Mouse (Mus musculus): ENCODE measurements at regions not wholly inside any gene's neighbourhood (a gene's known extent, or its start where the extent isn't known, plus 50 kb on each side); places are given as distances from the start of the nearest gene placed in this dataset.

- DNase-seq = no peak
Measured at GRCm38 (mm10) chr4:125200762-125201161, 73.1 kb upstream of the Zc3h12a start.

DNA sequence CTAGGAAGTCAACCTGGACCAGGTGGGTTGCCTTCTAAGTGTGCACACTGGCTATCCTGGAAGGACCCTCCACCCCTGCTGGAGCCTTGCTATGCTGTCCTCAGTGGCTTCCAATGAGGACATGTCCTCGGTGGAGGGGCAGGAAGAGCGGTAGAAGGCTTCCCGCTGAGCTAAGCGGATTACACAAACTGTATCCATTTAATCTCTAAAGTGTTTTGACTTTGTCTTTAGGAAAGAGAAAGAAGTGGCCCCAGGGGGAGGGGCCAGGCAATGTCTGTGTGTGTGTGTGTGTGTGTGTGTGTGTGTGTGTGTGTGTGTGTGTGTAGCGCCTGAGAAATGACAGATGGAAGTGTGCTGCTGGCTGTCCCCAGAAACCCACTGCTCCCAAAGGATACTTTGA, 71.6 kb upstream of the Zc3h12a start:
- no peak for DNase-seq

DNA sequence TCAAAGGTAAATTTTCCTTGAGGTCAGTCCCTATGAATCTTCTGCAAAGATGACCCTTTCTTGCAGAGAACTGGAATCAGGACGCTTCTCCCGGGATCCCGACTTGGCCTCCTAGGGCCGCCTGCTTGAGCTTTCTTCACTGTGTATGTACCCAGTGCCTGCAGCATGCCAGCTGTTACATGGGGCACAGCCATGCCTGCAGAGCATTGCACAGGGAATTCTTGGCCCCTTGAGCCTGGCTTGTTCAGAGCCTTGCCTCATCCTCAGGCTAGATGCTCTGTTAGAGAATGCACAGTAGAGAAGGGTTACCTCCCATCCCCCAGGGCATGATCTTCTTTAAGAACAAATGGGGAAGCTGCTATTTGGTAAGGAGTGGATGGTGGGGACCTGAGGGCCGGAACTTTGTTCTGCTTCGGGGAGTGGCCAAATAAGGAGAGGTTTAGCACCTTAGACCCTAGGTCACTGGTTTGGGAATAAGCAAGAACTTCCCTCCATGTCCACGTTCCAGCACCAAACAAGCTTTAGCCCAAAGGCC, 68.3 kb upstream of the Zc3h12a start:
- DNase-seq = no peak

DNA sequence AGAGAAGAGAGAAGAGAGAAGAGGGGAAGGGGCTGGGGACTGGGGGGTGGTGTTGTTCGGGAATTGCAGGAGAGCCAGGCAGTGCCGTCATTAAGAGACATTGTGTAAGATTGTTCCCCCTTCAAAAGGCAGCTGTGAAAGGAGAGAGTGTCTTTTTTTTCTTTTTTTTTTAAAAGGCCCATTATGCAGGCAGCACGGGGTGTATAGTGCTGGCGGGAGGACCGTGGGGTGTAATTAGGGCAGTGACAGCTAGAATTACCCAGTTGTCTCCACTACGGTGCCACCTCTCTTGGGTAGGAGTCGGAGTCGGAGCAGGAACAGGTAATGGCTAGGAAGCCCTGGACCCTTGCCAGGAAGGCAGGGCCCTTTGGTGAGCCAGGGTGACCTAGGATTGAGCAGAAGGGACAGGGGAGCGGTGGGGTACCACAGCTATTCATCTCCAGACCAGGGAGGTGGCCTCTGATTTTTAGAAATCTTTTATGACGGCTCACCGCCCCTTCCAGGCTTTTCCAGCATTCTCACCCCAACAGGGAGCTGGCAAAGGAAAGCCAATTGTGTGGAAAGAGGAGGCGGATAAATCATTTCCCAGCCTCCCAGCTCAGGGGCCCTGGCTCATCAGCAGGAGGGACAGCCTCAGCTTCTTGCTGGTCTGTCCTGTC, 67.2 kb upstream of the Zc3h12a start:
- DNase-seq = no peak

DNA sequence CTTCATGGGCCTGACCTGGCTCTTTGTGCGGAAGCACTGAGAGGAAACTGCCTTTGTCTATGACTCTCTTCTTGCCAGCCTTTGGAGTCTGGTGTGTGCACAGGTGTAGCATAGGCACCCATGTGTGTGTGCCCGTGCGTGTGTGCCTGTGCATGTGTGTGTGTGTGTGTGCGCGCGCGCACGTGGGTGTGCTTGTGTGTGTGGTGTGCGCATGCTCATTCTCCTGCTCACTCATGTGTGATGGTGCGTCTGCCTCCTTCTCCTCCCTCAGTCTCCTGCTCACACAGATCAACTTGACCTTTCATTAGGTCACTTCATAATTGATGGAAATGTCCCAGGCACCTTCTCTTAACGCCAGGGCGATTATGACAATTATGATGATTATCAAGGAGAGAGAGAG, 66.7 kb upstream of the Zc3h12a start:
- no peak for DNase-seq

GRCm38 (mm10) chr4:125191680-125192079, 64.0 kb upstream of the Zc3h12a start:
- no peak for DNase-seq

DNA sequence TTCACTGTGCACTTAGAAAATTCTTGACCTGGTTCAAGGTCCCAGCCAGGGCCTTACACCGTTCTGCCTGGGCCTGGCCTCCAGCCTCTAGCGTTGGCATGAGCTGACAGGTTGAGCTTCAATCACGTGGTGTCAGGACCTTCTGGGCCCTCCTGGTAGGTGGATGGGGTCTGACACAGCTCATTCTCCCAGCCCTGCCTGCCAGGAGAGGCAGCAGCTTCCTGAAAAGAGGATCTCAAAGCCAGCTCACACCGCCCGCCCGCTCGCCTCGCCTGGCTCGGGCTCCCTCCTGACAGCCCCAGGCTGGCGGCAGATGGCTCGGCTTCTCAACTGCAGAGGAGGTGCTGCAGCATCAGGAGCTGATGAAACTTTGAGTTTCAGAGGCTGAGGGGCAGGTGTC, 63.4 kb upstream of the Zc3h12a start:
- no peak for DNase-seq

DNA sequence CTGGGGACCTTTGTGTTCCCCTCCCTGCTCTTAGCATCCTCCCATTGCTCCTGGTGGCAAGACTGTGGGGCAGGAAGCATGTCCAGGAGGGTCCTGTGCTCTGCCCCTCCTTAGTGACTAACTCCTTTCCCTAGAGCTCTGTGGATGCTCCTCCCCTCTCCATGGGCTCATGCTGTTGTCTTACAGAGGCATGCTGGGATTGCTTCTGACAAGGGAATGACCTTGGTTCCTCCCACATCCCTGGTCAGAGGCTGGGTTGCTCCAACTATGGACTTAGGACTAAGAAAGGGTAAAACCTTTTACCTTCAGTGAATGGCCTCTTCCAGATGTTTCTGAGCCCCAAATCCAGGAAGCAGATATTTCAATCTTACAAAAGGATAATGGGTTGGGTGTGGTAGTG, 62.3 kb upstream of the Zc3h12a start:
- DNase-seq = no peak

DNA sequence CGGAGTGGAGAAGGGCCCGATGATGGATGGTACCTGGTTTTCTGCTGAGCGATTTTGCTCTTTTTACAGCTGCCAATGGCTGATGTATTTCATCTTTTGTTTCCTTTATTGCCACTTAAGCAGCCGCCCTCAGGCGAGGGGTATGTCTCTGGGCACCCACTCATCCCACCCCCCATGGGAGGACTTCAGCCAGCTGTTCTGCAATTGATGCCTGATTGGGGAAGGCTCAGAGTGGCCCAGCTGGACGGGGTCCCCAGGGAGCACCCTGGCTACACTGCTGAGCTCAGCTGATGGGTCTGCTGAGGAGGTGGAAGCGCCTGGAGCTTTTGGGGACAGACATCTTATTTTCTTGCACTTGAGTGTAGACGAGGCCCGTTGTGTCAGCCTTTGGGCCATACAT, 58.6 kb upstream of the Zc3h12a start:
- no peak for DNase-seq

DNA sequence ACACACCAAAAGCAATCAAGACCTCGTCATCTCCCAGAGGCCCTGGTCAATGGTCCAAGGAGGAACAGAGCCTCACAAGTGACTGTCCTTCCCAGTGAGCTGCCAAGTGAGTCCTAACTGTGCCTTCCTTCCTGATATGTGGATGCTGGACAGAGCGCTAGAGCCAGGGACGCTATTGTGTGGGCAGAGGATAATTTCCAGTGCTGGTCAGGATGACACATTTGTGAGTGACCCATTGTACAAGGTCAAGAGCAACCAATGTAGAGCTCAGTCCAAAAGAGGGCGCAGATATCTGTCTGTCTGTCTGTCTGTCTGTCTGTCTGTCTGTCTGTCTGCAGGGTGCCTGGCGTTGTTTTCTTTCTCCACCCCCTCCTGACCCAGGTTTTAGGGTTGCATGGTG, 57.4 kb upstream of the Zc3h12a start:
- no peak for DNase-seq

DNA sequence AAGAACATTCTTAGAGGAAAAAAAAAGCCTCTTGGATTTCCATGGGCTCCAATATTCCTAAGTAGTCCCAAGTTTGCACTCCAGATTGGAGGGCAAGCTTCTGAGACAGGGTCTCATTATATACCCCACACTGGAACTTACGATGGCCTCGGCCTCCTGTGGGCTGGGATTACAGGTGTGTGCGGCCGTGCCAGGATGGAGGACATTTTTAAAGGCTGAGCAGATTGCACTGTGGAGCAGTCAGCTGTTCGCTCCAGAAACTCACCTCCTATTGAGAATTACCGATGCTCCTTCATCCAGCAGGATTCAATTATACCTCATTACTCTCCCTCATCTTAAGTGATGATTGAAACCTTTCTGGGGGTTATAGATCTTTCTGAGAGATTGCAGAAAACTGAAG, 53.3 kb upstream of the Zc3h12a start:
- no peak for DNase-seq

DNA sequence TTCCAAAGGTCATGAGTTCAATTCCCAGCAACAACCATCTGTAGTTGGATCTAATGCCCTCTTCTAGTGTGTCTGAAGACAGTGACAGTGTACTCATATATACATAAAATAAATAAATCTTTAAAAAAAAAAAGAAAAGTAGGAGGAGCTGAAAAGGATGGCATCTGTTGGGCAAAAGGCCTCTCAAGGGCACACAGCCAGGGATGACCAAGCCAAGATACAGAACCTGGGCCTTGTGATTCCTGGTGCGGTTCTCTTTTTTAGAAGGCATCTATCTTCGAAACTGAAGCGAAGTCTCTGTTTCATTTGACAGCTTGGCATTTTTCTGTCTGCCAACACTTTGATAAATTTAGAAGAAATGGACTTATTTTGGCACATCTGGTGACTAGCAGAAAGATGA, 50.9 kb upstream of the Zc3h12a start:
- DNase-seq = no peak

DNA sequence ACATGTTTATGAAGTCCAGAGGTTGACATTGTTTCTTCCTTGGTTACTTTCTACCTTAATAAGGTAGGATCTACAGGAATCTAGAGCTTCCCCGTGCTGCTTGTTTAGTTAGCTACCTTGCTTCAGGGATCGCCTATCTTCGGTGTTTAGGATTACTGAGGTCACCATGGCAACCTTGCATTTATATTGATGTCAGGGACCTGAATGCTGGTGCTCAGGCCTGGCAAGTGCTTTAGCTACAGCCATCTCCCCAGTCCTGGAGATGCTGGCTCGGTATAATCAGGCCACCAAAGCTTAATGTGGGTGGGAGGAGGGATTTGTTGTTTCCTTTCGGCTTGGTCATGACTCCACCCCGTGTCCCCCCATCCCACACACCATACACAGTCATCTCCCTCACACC, 50.0 kb upstream of the Zc3h12a start:
- DNase-seq = no peak

All from kidney, adult 9 months (tissue).